Mouse (Mus musculus) layer of hippocampus, adult 18-20 months (tissue): ENCODE results near the gene Cmtr1. TPM values are rescaled to one million over a fixed set of nuclear protein-coding genes. Genes with fewer than 3 reads are reported as not detected.

Source experiments
- DNase-seq, 2 experiments: peaks; one replicate each; pipeline ENCODE4 v3.0.0; 2022; ENCODE audit warnings: low spot score in 2 of 2
- total RNA-seq, 2 experiments: library from RNA; stranded (reverse); gene quantifications; 2 replicates each; pipeline ENCODE4 v1.2.3; 2021

Gene Cmtr1
- total RNA-seq, 2 experiments from 2014 or later = 125 to 126 TPM

DNA sequence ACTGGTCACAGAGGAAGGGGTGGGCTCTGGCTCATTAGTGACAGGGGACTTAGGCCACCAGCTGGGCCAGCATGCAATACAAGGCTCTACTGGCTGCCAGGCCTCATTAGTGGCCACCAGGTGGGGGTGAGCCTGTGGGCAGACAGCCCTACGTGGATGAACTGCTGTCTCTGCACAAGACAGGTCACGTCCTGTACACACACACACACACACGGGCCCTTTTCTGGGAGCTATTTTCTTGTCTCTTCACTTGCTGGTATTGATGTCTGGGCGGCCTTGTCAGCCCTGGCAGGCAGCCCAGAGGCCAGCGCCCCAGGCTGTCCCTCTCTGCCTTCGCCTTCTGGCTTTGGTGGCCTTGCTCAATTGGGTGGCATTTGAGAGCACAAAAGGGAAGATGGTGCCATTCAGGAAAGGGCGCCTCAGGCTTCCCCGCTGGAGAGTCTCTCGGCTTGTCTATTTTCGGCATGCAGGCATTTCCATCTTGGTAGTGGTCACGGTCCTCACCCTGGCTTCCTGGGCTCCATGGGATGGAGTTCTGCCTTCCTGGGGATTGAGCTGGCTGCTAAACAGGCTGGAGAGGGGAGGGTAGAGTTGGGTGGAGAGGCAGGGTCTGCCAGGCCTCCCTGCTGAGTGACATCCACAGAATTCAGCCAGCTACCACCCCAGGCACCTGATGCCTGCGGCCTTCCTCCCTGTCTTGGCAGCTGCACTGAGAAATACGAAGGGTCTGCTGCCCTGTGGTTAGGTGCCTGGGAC, 70.3 kb downstream of the Cmtr1 start:
- no peak for DNase-seq

DNA sequence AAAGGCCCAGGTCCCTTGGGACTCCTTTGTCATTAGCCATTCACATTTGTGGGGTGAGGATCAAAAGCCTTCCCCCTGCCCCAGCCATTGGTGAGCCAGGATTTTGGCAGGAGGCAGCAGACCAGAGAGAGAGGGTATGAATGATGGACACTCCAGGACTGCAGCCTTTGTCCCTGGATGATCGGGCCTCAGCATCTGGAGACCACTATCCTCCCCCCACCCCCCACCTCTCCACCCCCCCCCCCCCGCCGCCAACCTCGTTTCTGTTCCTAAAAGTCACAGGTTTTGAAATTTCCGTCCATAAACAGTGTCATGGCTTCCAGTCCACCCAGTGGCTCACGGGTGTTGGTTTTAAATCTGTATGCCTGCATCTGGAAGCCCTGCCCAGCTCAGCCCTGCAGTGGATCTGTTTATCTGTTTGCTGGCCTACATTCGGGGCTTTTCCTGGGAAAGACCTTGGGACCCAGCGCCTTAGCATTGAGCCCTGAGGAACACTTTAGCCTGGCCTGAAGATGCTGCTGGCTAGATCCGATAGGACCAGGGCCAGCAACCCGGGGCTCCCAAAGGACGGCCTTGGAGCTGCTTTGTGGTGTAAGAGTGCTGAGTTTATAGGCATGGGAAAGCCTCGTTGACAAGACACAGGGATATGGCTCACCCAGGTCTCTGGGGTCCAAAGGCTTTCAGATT, 71.0 kb downstream of the Cmtr1 start:
- no peak for DNase-seq

DNA sequence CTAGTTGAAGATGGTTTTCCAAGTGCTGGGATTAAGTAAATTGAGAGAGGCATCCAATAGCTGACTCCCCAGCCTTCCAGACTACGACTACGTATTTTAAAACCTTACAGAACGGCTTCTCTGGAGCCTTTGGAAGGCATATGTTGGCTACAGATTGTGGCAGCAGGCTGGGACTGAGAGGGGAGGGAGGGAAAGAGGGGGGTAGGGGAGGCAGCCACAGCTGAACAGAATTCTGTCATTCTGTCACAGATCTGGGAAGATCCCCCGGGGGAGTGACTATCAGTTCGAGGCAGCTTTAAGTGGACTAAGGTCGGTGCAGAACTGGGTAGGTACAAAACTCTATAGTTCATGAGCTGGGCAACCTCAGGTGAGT, 71.5 kb downstream of the Cmtr1 start:
- peak; percentile 78 to 80 for DNase-seq

DNA sequence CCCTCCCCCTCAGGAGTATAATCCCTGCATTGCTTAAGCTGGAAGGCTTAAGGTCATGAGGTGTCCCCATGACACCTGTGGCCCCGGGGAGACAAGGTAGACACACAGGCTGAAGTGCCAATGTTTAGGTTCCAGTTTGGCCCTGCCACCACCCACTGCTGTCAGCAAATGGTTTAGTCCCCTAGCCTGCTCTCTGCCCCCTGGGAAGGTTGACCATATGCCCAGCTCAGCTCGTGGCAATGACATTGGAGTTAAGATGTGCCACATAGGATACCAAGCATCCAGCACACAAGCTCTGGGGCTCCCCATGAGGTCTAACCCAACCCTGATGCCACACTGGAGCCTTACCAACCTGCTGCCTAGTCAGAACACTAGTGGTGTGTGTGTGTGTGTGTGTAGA, 72.1 kb downstream of the Cmtr1 start:
- no peak for DNase-seq

DNA sequence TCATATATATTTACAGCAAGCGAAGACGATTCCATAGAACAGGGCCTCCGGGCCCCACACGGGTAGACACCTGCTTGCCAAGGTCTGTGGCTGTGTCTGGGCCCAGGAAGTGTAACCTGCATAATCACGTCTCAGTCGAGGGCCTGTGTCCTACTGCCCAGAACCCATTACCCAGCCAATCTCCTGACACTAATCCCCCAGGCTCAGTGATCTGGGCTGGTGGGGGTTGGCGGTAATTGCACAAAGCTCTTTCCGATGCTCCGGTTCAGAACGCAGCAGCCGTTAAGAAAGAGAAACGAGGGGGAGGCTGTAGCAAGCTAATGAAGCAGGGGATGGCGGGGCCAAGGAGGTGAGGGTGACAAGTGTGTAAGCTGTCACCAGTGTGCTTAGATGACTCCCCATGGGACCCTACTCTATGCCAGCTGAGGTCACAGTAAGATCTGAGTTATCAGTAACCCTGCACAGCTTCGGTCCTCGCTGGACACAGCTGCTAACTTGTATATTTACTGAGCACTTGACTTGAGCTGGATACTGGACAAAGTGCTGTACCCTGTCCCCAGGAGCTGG, 76.1 kb downstream of the Cmtr1 start:
- DNase-seq = no peak

DNA sequence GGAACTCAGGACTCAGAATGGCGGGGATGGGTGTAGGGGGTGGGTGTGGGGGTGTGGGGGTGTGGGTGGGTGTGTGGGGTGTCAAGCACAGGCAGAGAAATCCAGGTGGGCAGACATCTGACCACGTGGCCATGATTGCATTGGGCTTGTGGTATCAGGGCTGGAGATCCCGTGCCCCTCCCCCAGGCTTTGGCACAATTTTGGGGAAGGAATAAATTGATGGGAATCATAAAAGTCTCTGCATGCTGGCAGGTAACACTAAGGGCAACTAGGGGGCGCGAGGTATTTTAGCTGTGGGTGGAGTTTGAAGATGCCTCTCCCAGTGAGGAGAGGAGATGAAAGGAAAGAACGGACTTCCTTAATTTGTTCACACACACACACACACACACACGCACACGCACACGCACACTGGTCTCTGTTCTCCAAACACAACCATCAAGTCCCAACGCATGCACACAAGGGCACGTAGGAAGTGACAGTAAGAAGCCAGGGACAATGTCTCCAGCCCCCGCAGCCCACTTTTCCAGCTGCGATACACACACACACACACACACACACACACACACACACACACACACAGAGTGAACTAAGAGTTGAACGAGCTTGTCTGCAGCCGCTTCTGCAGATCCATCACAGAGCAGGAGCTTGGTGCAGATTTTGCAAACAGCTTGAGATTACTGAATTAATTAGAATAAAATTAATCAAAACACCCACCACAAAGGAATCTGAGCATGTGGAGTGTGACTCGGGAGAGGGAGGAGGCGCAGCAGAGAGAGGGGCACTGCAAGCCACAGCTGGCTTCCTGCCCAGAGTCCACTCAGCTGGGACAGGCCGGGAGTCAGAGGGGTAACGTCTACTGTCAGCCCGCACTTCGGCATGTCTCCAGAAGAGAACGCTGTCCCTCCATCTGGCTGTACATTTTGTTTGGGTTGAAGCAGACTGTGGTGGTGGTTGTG, 77.7 kb downstream of the Cmtr1 start:
- DNase-seq = peak; percentile 71 to 82

DNA sequence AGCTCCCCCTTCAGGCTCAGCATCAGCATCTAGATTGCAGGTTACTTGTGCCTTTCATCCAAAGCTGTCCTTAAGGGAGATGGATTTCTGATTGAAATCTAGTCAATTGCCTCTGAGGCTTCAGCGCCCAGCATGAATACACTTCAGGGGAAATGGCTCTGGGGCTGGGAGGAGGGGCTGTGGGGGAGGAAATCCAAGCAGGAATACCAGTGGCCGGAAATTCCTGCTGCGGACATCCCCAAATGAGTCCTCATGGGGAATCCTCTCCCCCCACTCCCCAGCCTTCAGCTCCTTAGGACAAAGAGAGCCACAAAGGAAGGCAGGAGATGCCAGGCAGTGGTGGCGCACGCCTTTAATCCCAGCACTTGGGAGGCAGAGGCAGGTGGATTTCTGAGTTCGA, 87.1 kb downstream of the Cmtr1 start:
- DNase-seq = no peak

DNA sequence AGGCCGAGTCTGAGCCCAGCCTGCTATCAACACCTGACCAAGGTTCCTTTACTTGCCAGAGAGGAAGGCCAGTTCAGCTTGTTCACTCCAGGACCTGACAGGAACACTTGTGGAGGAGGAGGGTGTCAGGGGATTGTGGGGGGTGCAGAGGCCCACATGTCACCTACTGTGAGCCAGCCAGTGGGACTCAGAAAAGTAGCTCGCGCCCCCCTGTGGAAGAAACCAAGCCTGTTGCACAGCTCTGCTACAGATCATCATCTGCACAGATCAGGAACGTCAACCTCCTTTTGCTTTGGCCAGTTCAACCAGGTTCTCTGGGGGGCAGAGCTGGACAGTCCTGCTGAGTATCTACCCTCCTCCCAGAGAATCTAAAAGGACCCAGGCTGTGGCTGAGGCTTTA, 94.1 kb downstream of the Cmtr1 start:
- peak in 1 of 2 experiments; percentile 23 for DNase-seq

Other genes starting within 250 kb of the Cmtr1 start
- 1 to 10 TPM; 4.2 to 4.5 TPM for gene Pim1, start 169.8 kb upstream of the Cmtr1 start, total RNA-seq
- gene Gm17657, start 111.0 kb upstream of the Cmtr1 start, total RNA-seq = not detected
- gene Tbc1d22b, start 110.8 kb upstream of the Cmtr1 start, total RNA-seq = 10 to 100 TPM; 37.8 to 41.4 TPM
- not detected for gene Tmem217, start 108.2 kb upstream of the Cmtr1 start, total RNA-seq
- gene Rnf8, start 45.8 kb upstream of the Cmtr1 start, total RNA-seq = 10 to 100 TPM; 46.2 to 47.2 TPM
- gene Gm28043, start 45.7 kb upstream of the Cmtr1 start, total RNA-seq = 1 to 10 TPM; 3.0 to 3.2 TPM
- gene Ccdc167, start 56.4 kb downstream of the Cmtr1 start, total RNA-seq = 10 to 100 TPM; 22.6 to 23.4 TPM